Mouse (Mus musculus) mouse embryonic stem cell (cell line): ENCODE measurements around the gene Cyp2d22.
"Not testable (repeated sequence)": the region's sequence is repeated elsewhere in the genome, so short reads cannot be mapped to it uniquely, and the experiment has no call there.

Experiments used
- in situ Hi-C, 2 experiments: fragments of 300-500 bp; cut with MboI; formaldehyde crosslinking; loops; 1 replicate in 1 of 2; 3 replicates in 1 of 2; pipeline ENCODE4 v1.14.3; 2019 to 2020; ENCODE audit warnings: low sequenced_read_pairs in 2 of 2, low pct_unique_long_range_greater_than_20kb in 1 of 2, mixed read lengths in 1 of 2; ENCODE audit not compliant: unreplicated experiment in 1 of 2

Gene Cyp2d22

DNA sequence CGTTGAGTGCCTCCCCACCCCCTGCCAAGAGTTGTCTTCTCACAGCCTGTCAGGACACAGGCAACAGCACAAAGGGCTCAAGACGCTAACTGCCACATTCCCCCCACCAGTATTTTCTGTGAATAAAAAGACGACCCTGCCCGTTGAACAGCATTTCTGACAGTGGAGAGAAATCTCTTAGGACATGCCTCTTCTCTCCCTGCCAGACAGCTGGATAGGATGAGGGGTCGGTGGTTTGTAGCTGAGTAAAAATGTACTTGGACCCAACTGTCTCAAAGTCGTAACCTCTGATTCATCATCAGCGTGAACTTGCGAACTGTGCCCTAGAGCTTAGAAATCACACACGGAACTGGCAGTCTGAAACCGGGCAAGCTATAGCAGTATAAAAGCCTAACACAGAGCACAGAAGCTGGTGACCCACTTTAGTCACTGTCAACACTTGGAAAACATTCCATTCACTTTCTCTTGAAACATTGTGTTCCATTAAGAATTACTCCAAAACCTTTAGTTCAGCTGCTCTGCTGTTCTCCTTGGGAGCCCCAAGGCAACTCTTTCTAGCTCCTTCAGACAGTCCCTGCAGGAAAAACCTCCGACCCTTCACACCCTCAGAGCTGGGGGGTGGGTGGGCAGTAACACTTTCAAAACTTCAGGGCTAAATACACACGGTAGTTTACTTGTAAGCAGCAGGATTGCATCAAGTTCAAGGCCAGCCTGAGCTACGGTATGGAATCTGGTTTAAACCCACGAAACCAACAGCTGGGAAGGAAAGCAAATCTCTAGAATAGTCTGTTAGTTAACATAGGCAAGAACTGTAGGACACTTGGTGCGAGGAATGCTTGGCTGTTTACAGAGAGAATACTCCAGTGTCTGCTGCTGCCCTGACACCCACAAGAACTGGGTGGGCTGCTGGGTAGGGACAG lies 1.5 kb downstream of the Cyp2d22 start:
- in situ Hi-C loops, result no loop called here

DNA sequence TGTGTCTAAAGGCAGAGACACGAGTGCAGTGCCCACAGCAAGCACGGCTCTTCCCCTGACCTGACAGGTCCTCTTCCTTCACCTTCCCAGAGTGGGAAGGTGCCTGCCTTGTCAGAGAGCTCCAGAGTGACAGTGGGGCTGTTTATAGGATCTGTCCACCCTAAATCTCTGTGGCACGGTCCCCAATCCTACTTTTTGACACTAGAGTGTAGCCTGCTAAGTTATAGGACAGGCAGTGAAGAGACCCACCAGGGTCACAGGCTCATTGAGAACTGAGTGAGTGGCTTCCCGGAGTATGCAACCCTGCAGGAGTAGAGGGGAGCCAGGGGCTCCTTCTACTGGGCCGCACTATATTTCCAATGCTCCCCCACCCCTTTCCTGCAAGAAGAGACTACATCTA lies 2.4 kb downstream of the Cyp2d22 start:
- in situ Hi-C loops, result no loop called here

DNA sequence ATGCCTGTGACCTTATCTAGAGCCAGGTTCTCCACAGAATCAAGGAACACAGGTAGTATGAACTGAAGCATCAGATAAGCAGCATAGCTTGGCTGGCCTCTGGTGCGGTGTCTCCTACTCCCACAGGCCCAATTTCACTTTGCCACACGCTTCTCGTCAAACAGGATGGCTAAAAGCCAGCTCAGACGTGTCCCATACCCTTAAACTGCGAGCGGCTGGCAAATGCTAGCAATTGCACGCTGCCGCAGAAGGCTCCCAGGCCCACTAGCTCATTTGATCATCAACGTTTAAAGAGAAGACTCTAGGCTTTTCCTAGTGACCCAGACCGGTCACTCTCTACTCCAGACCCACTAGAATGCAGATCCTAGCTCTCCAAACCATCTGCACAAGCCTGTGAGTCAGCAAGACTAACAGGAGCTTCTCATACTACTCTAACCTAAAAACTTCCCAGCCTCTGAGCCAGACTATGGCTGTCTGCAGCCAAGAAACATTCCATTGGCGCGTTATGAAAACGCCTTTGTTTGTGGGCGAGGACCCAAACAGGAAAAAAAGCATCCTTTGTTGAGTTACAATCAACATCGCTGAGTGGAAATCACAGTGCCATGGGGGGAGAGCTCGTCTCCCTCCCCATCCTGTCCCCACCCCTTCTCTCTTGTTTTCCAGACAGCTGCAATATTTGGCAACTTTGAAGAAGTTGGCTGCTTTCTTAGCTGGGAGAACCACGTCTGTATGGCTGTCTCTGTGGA lies 3.5 kb downstream of the Cyp2d22 start:
- in situ Hi-C loops, result no loop called here

DNA sequence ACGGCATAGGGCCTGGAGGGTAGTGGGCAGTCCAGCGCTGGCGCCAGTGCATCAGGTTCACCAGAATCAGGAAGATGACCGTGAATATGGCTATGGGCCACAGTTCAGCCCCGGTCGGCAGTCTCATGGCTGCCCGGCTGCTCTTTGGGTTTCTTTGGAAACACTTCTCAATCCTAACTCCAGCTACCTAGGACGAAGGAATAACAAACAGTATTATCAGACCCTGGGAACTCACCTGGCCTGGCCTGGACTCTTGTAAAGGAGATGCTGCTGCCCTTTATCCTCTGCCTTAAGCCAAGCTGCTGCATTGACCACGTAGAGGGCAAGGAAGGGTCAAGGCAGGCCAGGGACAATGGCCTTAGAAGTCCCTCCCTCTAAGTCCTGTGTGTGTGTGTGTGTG lies 4.2 kb downstream of the Cyp2d22 start:
- in situ Hi-C loops, result no loop called here

DNA sequence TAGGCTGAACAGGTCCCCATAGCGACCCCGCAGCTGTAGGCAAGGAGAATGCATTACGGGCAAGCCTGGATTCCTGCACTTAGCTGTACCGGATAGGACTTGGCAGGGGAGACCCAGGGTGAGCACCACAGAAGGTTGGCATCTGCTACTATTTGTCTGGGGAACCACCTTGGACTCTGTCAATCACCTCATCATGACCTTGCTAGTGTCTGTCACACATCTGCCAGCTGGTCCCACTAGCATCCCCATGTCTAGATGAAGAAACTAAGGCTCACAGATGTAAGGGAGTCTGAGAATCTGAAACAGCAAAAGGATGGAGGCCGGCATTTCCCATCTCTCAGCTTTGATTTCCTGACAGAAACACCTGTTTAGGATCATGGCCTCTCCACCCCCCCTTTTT lies 5.6 kb downstream of the Cyp2d22 start:
- in situ Hi-C loops, result no loop called here

DNA sequence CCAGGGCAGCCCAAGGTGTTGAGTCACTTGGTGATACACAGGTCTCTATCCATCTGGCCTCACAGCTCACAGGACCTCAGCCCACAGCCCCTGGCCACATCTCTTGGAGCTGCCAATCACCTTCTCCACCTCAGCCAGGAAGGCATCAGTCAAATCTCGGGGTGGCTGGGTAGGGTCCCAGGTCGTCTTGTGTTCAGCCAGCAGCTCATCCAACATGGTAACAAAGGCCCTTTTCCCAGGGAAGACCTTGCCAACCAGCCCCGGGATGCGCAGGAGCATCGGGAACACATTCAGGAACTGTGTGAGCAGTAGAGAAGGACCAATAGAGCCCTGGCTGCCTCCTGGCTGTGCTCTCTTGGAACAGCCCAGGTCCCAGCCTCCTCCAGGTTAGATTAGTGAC lies 7.1 kb downstream of the Cyp2d22 start:
- in situ Hi-C loops, result no loop called here

DNA sequence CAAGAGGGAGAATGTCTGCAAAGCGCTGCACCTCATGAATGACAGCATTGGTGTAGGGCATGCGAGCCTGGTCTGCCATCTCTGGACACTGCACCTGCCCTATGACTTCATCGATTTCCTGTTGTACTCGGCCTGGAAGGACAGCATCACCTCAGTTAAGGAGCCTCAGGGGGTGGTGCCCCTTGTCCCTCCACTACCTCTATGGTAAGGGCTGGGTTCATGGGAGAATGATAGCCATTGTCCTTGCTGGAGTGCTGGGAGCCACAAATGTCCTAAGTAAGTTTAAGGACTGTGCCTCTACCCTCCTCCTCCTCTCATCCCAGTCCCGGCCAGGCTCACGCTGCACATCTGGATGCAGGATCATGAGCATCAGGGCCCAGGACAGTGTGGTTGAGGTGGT lies 7.6 kb downstream of the Cyp2d22 start:
- in situ Hi-C loops, result no loop called here

DNA sequence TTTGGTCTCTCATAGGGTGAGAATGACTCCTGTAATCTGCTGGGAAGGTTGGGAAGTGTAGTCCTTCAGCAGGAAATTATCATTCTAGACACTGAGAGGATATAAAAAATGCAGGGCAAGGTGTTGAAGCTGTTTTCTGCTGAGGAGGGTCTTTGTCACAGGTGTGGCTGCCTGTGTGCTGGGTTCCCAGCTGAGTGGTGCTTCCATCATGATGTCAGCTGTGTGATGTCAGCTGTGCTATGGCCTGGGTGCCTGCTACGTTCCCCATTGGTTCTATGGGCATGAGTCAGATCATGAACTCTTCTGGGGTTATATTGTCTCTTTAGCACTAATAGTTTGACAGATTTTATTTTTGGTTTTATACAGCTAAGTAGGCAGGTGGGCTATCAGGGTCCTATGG lies 11.2 kb downstream of the Cyp2d22 start:
- in situ Hi-C loops, result no loop called here

DNA sequence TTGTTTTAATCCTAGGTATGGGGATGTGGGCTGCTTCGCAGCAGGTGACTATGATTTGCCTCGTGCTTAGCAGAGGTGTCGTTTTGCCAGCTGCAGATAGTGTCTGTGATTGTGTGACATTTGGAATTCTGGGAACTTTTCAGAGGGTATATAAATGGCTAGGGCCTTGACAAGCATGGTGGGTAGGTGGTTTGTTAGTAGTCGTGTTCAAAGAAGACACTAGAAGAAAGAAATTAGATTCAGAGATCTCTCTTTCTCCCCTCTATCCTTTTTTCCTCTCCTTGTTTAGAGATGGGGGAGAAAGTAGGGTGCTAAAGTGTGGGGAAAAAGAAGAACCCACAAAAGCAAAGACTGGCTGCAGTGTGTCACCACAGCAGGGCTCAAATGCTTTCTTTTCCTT lies 11.9 kb downstream of the Cyp2d22 start:
- in situ Hi-C loops, result no loop called here

DNA sequence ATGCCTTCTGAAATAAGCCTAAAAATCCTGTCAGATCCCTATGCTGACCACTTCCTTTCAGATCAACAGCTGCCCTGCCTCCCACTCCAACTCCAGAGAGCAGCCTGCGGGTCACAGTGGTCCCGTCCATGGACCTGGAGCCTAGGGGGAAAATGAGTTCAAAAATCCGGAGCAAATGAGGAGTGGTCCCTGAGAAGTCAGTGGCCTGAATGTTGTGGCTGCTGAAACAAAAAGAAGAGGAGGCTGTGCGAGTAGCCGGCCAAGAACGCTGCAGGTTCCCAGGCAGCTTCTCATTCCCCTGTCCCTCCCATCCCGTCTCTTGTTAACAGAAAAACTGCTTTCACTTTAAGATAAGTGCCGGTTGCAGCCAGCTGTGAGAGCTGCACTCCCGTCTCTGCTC lies 15.5 kb downstream of the Cyp2d22 start:
- in situ Hi-C loops, result not testable (repeated sequence)

DNA sequence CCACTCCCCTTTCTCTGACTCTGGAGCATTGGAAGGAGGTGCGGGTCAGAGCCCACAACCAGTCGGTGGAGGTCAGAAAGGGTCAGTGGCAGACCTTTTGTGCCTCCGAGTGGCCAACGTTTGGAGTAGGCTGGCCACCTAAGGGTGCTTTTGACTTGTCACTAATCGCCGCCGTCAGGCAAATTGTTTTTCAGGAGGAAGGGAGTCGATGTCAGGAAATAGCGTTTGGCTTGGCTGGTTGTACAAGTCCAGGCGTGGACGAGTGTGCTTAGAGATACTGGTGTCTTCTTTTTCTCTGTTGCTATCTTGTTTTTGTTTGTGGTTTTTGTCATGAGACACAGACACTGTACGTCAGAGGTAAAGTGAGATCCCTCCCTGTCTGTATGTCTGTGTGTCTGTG lies 16.3 kb downstream of the Cyp2d22 start:
- in situ Hi-C loops, result not testable (repeated sequence)

DNA sequence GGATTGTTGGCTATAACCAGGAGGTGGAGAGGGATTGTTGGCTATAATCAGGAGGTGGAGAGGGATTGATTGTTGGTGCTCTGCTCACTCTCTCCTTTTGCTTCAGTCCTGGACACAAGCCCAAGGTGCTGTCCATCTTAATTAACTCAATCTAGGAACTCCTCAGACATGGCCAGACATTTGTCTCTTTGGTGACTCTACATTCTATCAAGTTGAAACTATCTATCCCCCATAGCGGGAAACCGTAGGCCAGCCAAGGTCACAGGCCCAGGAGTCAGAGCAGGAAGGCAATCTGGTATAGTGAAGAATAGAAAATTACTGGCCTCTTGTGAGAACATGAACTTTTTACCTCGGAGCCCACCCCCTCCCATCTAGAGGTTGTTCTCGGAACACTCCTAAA lies 17.8 kb downstream of the Cyp2d22 start:
- in situ Hi-C loops, result no loop called here

DNA sequence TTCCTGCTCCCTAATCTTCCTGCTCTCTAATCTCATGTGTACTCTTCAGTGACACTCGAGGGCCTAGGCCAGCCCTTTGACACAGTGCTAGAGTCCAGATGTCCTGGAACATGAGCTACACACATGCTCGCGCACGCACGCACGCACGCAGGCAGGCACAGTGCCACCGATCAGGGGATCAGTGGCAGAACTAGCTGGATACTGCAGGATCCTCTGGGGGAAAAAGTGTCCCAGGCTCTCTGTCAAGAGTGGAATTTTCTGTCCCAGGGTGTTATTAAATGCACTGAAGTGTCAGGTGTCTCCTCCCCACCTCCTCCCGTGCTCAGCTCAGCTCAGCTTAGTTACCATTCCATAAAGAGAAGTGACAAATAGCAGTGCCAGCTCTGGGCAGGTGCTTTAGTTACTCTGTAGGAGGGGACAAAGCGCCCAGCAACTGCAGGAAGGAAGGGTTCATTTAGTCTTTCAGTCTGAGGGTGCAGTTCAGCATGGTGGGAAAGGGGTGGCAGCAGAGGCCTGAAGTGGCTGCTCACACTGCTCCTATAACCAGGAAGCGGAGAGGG lies 18.5 kb downstream of the Cyp2d22 start:
- in situ Hi-C loops, result no loop called here

DNA sequence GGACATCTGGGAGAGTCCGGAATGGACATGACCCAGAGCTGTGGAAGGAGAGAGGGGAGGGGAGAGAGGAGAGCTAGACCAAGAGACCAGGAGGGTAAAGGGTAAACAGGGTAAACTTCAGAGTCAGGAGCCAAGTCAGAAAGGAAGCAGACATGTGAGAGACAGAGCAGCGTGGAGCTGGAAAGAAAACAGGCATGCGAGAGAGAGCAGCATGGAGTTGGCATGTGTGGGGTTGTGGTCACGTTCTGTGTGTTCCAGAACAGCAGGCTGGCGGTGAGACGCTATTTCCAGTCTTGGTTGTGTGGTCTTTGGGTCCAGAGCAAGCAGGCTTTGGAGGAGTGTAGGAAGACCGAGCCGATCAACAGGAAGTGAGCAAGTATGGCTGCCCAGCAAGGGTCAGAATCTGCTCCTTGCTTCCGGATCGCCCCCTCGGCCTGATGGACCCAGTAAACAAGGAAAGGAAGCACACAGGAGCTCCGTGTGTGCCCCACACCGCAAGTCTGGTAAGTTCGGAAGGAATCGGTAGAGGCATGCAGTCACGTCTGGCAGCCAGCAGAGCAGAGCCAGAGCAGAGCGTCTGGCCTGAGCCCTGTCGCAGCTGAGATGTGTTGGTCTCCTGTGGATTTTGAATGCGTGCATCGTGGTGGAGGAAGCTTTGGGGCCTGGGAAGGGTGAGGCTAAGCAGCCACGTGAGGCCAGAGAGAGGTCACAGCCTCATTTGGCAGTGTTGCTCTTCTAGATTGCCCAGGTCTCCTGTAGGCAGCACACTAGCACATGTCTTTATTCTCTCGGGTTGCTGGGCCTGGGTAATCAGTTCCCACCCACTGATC lies 21.4 kb downstream of the Cyp2d22 start:
- in situ Hi-C loops, result no loop called here

DNA sequence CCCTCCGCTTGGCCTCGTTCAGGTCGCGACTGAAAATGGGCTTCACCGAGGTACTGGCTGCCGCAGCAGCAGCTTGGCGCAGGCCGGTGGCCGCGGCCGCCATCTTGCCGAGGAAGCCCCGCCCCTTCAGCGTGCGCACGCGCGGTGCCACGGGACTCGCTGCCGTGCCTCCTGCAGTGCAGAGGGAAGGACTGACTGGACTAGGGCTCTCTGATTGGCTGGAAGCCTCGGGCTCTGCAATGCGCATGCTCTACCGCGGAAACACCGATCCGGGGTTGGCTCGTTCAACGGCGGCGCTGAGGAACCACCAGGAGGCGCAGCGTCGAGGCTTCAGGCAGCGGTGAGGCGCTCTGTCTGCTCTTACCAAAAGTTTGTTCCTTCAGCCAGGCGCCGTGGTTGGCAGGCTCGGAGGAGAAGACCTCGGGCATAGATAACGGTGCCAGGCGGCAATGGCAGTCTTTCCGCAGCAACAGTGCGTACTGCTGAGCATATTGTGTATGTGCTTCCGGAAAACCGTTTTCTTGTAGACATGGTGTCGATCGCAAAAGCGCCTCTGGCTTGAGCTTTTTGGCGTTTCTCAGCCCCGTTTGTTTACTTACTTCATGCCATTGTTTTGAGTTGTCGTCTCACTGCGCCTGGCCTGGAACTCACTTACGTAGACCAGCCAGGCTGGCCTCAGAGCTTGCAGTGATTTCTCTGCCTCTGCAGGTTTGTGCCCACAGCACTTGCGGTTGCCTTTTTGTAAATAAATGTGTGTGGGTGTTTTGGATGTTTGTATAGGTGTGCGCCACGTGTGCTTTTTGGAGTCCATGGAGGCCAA lies 25.7 kb downstream of the Cyp2d22 start, which contains the start of gene Ndufa6:
Gene Ndufa6, minus strand, starts transcription at position 197 of the 820 bp plus-strand sequence.
- in situ Hi-C loops, result no loop called here

DNA sequence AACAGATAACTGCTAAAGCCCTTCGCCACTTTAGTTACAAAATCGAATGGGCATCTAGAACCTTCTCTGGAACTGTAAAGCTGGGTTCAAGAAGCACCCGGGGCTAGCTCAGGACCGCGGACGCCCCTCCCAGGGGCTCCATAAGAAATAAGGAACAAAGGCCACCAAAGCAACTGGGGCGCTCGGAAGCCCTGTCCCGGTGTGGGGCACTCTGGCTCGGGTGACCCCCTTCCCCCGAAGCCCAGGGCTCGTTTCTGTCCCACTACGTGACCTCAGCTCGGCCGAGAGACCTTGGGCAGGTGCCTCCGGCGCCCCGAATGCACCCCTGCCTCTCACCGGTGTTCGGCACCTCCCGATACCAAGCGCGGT lies 26.3 kb downstream of the Cyp2d22 start:
- in situ Hi-C loops, result no loop called here

DNA sequence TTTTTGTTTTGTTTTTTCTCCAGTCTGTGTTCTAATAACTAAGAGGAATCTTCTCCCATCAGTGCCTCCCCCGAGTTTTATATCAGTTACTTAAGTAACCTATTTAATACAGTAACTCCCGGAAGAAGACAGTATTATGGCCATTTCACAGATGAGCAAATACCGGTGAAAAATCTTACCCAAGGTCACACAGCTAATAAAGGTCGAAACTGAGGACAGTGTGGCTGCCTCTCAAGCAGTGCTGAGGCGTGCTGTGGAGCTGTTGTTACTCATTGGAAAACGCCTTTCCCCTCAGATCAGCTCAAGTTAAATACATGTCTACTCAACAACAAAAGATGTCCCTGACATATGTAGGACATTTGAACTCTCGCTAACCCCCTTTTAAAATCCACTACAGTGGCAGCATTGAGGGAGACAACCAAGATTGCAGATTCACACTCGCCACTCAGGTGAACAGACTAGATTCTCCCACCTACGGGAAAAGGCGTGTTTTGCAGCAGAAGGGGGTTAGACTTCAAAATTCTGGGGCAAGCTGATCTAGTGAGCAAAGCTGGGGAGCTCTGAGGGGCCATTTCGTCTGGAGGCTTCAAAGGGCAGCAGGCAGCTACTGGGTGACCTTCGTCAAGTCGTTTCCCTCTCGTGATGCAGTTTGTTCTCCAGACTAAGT lies 26.8 kb downstream of the Cyp2d22 start:
- in situ Hi-C loops, result no loop called here
